Mouse (Mus musculus): ENCODE data around the gene Unc5b.

DNA sequence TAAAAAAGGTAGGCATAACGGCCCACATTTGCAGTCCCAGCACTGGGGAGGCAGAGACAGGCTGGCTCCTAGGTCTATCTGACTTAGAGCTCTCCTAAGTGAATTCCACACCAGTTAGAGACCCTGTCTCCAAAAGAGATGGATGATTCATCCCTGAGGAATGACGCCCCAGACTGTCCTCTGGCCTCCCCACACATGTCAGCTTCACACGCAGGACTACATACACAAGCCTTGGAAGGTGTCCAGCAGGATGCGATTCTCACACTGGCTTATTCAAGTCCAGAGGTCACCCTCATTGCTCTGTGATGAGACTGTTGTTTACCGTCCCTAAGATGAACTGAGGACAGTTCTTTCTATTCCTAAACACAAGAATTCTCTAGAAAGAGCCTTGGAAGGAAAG, 12.2 kb downstream of the Unc5b start:
- TF ChIP-seq MYC (IDR thresholded peaks at IDR 0.05; ENCODE audit: low read depth, low read length) (no peak), CTCF (conservative IDR thresholded peaks at IDR 0.05 in 1 of 2, IDR thresholded peaks at IDR 0.05 in 1 of 2; ENCODE audit: low read depth in 2 of 2, low read length in 2 of 2) (no peak), NRF1 (IDR thresholded peaks at IDR 0.05; ENCODE audit: low read depth, low read length) (no peak), USF1 (IDR thresholded peaks at IDR 0.05; ENCODE audit: low read depth, low read length) (no peak)
